Mouse (Mus musculus) heart, embryonic 11.5 days (tissue): ENCODE results near the gene Gcnt7. TPM values are rescaled to one million over a fixed set of nuclear protein-coding genes. Genes with fewer than 3 reads are reported as not detected.

ENCODE experiments used
- ATAC-seq: fragments of 200-750 bp; cut with Nextera tagmentation; replicated peaks from 2 replicates; pipeline ENCODE4 v1.8.0; 2017; ENCODE audit warnings: moderate library complexity; ENCODE audit not compliant: insufficient number of reproducible peaks, low FRiP score, low TSS enrichment
- H3K27ac ChIP-seq: fragments of 300-500 bp; sonication (generic); 2 replicates; pipeline ENCODE4 v1.5.1; 2014; ENCODE audit warnings: mild to moderate bottlenecking, low read depth, low read length
- H3K27me3 ChIP-seq: fragments of 300-500 bp; sonication (generic); 2 replicates; pipeline ENCODE4 v1.6.1; 2014; ENCODE audit warnings: mild to moderate bottlenecking, low read length, mixed read lengths; ENCODE audit not compliant: control insufficient read depth, insufficient read depth
- H3K36me3 ChIP-seq: fragments of 300-500 bp; sonication (generic); 2 replicates; pipeline ENCODE4 v1.6.1; 2014; ENCODE audit warnings: mild to moderate bottlenecking, low read length, moderate library complexity, mixed read lengths; ENCODE audit not compliant: control insufficient read depth, insufficient read depth
- H3K4me1 ChIP-seq: fragments of 300-500 bp; sonication (generic); 2 replicates; pipeline ENCODE4 v1.6.1; 2014; ENCODE audit warnings: low read length; ENCODE audit not compliant: control insufficient read depth, insufficient read depth
- H3K4me2 ChIP-seq: fragments of 300-500 bp; sonication (generic); 2 replicates; pipeline ENCODE4 v1.6.1; 2014; ENCODE audit warnings: mild to moderate bottlenecking, moderate library complexity
- H3K4me3 ChIP-seq: fragments of 300-500 bp; sonication (generic); 2 replicates; pipeline ENCODE4 v1.5.1; 2014; ENCODE audit warnings: low read depth, low read length
- H3K9ac ChIP-seq: fragments of 300-500 bp; sonication (generic); 2 replicates; pipeline ENCODE4 v1.6.1; 2014; ENCODE audit warnings: mild to moderate bottlenecking, low read depth, low read length, moderate library complexity
- H3K9me3 ChIP-seq: fragments of 300-500 bp; sonication (generic); replicated peaks from 2 replicates; pipeline ENCODE4 v1.6.1; 2016; ENCODE audit warnings: low read length; ENCODE audit not compliant: control insufficient read depth
- WGBS: fragments of 180-500 bp; shearing (Covaris S2); extraction: QIAGEN DNeasy Blood & Tissue Kit; methylation state at CpG from one replicate; pipeline ENCODE4 v1.1.7; 2014; ENCODE audit not compliant: insufficient replicate concordance; 5-methylcytosine and 5-hydroxymethylcytosine counted together
- polyA plus RNA-seq: library from polyadenylated mRNA; unstranded; fragments of >200 nt; fragmentation: Nextera tagmentation; extraction: Ambion mirVana; gene quantifications from 2 replicates; pipeline ENCODE4 v1.2.1, GENCODE M21; 2014

Gcnt7 gene
- polyA plus RNA-seq, 1 experiment from 2014 or later = 0.87 TPM

DNA sequence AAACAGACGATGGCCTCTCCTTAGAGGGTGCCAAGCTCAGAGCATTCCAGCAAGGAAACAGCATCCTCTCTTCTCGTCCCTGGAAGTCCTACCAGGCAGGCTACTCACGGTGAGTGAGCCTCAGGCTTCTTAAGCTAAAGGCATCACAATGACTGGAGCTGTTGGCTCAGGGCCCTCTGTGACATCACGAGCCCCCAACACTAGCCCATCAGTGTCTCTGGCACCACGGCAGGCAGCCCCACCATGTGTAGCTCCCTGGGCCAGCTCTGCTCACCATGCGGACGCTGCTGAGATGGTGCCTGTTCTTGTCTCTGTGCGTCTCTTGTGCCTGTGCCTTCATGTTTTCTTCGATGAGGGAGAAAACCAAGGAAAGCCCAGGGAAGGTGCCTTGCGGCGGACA, 13.9 kb upstream of the Gcnt7 start, which contains the start of gene Fam209:
Fam209 (plus strand) TSS at position 203 of the 400 bp plus-strand sequence.
- no peak within 1 kb of the TSS for H3K4me2 ChIP-seq
- WGBS = 87% methylated on average over 11 of the region's 11 CpGs
- no peak within 1 kb of the TSS for H3K27ac ChIP-seq
- peaks cover 10% of the 10 kb centered on the region; the same call in 1 of the 2 replicates for H3K36me3 ChIP-seq
- no peaks in the 10 kb centered on the region for H3K9me3 ChIP-seq
- H3K9ac ChIP-seq = no peak within 1 kb of the TSS
- H3K4me1 ChIP-seq = peaks cover 6% of the 10 kb centered on the region
- ATAC-seq = no peak
- H3K4me3 ChIP-seq = no peak within 1 kb of the TSS
- H3K27me3 ChIP-seq = no peaks in the 10 kb centered on the region

DNA sequence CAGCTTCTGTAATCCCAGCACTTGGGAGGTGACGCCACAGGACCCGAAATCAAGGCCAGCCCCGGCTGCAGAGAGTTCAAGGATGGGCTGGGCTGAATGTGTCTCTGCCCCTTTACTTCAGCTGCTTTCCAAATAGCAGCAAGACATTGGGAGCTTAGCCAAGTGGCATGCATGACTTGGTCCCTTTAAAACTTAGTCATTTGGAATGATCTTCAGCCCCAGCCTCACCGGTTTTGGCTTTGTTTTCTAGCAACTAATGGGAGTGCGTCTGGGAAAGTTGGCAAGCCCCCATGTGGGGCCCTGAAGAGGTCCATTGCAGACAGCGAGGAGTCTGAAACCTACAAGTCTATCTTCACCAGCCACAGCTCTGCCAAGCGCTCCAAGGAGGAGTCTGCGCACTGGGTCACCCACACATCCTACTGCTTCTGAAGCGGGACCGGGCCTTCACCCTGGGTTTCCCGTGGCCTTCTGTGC, 10.0 kb upstream of the Gcnt7 start:
- Histone ChIP-seq H3K27ac (no peak overlapping the region), H3K4me1 (no peaks in the 10 kb centered on the region), H3K9ac (no peak overlapping the region), H3K36me3 (peaks cover 24% of the 10 kb centered on the region), H3K4me2 (no peak overlapping the region), H3K27me3 (no peaks in the 10 kb centered on the region), H3K9me3 (no peaks in the 10 kb centered on the region), H3K4me3 (no peak overlapping the region)
- no peak for ATAC-seq
- 90% methylated on average over 11 of the region's 11 CpGs for WGBS

DNA sequence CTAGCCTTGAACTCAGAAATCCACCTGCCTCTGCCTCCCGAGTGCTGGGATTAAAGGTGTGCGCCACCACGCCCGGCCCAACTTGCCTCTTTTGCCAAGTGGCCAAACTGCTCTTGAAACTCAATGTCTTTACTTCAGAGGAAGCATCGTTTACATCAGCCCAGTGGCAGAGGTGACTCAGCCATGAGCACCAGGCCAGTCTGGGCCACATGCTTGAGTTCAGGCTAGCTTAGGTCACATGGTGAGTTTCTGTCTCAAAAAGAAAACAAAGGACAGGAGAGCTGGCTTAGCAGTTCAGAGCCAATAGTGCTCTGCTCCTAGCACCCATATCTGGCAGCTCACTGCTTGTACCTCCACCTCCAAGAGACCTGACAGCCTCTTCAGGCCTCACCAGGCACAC, 8.8 kb upstream of the Gcnt7 start:
- H3K4me3 ChIP-seq = no peak overlapping the region
- H3K36me3 ChIP-seq = peaks cover 24% of the 10 kb centered on the region
- no peaks in the 10 kb centered on the region for H3K27me3 ChIP-seq
- no peaks in the 10 kb centered on the region for H3K9me3 ChIP-seq
- no peak overlapping the region for H3K4me2 ChIP-seq
- no peak overlapping the region for H3K27ac ChIP-seq
- H3K4me1 ChIP-seq = no peaks in the 10 kb centered on the region
- WGBS = 90% methylated on average over 5 of the region's 5 CpGs
- no peak overlapping the region for H3K9ac ChIP-seq
- no peak for ATAC-seq

- no peak overlapping the region for H3K4me3 ChIP-seq
- H3K9me3 ChIP-seq = no peaks in the 10 kb centered on the region
- WGBS = 88% methylated on average over 11 of the region's 11 CpGs
- H3K9ac ChIP-seq = no peak overlapping the region
- ATAC-seq = no peak
- no peak overlapping the region for H3K4me2 ChIP-seq
- peaks cover 24% of the 10 kb centered on the region for H3K36me3 ChIP-seq
- H3K27ac ChIP-seq = no peak overlapping the region
- H3K4me1 ChIP-seq = no peaks in the 10 kb centered on the region
- H3K27me3 ChIP-seq = no peaks in the 10 kb centered on the region
These were observed 8.2 kb upstream of the Gcnt7 start for GRCm38 (mm10) chr2:172466427-172467132.

DNA sequence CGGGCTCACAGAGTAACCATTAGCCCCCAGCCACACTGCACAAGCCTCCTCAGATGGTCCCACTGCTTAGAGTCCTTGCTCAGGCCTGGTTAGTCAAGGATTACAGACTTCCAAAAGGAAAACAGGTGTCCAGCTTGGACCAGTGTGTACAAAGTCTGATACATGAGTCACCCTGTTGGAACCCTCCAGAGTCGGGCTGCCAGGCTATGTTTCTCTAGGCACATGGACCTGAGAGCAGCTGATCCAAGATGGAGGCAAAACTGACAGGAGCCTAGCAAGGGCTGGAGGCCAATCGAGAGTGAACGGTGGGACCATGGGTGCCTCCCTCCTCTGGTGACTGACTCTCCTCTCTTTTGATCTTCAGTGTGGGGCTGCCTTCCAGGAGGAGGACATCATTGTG, 4.4 kb upstream of the Gcnt7 start:
- H3K4me2 ChIP-seq = no peak overlapping the region
- no peak for ATAC-seq
- H3K9me3 ChIP-seq = no peaks in the 10 kb centered on the region
- WGBS = 91% methylated on average over 4 of the region's 4 CpGs
- H3K9ac ChIP-seq = no peak overlapping the region
- H3K27ac ChIP-seq = no peak overlapping the region
- H3K4me1 ChIP-seq = peaks cover 2% of the 10 kb centered on the region; the same call in 1 of the 2 replicates
- H3K36me3 ChIP-seq = peaks cover 14% of the 10 kb centered on the region
- no peaks in the 10 kb centered on the region for H3K27me3 ChIP-seq
- no peak overlapping the region for H3K4me3 ChIP-seq

DNA sequence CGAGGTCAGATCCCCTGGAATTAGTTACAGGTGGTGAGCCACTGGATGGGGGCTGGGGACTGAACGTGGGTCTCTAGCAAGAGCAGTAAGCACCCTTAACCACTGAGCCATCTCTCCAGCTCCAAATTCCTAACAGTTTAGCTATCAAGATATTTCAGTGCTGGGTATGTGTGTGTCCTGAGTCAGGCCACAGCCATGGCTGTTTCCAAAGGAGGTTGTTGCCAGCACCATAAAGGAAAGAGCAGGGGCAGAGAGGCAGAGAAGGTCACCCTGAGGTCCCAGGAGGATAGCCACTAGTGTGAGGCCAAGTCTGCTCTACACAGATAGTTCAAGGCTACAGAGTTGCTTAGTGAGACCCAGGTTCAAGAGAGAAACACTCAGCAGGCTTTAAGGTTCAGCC, 2.3 kb upstream of the Gcnt7 start:
- ATAC-seq = no peak
- Histone ChIP-seq H3K4me2 (no peak overlapping the region), H3K4me3 (no peak overlapping the region), H3K27me3 (no peaks in the 10 kb centered on the region), H3K27ac (no peak overlapping the region), H3K9ac (no peak overlapping the region), H3K9me3 (no peaks in the 10 kb centered on the region), H3K36me3 (peaks cover 3% of the 10 kb centered on the region; the same call in 1 of the 2 replicates), H3K4me1 (peaks cover 2% of the 10 kb centered on the region; the same call in 1 of the 2 replicates)
- 67% methylated on average over 2 of the region's 2 CpGs for WGBS

DNA sequence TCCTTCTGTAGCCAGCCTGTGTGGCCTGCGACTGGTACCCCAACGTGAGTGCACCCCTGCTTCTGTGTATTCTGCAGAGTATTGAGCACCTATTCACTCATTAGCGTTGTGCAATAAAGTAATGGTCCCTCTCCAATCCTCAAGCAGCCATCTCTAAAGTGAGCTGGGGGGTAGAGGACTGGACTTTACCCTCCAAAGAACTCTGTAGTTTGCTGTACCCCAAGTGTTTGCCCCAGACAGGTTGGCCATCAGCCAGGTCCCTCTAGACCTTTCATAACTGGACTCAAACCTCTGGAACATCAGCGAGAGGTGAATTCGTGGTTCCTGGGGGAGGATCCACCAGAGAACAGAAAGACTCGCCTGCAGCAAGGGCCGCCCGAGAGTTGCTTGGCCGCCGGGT, 5.9 kb downstream of the Gcnt7 start:
- Histone ChIP-seq H3K4me2 (no peak overlapping the region), H3K4me1 (no peaks in the 10 kb centered on the region), H3K27ac (no peak overlapping the region), H3K4me3 (no peak overlapping the region), H3K27me3 (no peaks in the 10 kb centered on the region), H3K36me3 (peaks cover 23% of the 10 kb centered on the region), H3K9me3 (no peaks in the 10 kb centered on the region), H3K9ac (no peak overlapping the region)
- ATAC-seq = no peak
- WGBS = 86% methylated on average over 10 of the region's 10 CpGs

DNA sequence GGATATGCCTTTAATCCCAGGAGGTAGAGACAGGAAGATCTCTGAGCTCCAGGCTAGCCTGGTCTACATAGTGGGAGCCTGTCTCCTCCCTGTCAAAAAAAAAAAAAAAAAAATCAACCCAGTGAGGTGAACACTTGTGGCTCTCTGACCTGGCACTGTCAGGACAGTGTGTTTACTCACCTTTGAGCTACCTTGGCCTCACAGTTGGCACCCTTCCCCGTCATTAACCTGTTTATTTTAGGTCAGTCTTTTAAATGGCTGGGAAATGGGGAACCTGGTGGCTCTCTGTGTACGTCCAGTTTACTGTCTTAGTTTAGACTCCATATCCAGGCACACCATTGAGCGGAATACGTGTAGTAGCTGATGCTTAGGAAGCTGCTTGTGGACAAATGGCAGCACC, 6.4 kb downstream of the Gcnt7 start:
- 94% methylated on average over 4 of the region's 4 CpGs for WGBS
- Histone ChIP-seq H3K4me3 (no peak overlapping the region), H3K27me3 (no peaks in the 10 kb centered on the region), H3K36me3 (peaks cover 23% of the 10 kb centered on the region), H3K4me1 (no peaks in the 10 kb centered on the region), H3K9me3 (no peaks in the 10 kb centered on the region), H3K27ac (no peak overlapping the region), H3K9ac (no peak overlapping the region), H3K4me2 (no peak overlapping the region)
- no peak for ATAC-seq

DNA sequence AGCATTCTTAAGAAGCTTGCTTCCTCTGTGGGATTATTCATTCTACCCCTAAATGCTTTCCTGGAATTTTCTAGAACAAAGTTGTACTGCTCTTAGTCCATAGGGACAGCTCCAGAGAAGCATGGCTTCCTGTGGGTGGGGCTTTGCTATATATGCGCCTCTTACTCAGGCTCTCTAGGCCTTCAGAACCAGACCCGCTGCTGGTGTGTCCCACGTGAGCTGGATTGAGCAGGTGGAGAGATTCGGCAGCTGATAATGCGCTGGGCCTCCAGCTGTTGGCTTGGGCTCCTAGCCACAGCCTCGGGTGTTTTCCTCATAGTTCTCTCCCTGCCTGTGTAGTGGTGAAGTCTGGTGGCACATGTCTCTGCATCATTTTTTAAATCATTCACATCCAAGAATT, 7.8 kb downstream of the Gcnt7 start:
- Histone ChIP-seq H3K27me3 (no peaks in the 10 kb centered on the region), H3K4me3 (no peak overlapping the region), H3K4me1 (no peaks in the 10 kb centered on the region), H3K9me3 (no peaks in the 10 kb centered on the region), H3K4me2 (no peak overlapping the region), H3K36me3 (peaks cover 31% of the 10 kb centered on the region), H3K9ac (no peak overlapping the region), H3K27ac (no peak overlapping the region)
- 85% methylated on average over 6 of the region's 6 CpGs for WGBS
- ATAC-seq = no peak
